Mouse (Mus musculus): ENCODE results near the gene B3gnt8. TPM values are rescaled to one million over a fixed set of nuclear protein-coding genes. Genes with fewer than 3 reads are reported as not detected.

B3gnt8 gene
- total RNA-seq, 2 experiments from 2014 or later = 2.3 to 4.2 TPM

DNA sequence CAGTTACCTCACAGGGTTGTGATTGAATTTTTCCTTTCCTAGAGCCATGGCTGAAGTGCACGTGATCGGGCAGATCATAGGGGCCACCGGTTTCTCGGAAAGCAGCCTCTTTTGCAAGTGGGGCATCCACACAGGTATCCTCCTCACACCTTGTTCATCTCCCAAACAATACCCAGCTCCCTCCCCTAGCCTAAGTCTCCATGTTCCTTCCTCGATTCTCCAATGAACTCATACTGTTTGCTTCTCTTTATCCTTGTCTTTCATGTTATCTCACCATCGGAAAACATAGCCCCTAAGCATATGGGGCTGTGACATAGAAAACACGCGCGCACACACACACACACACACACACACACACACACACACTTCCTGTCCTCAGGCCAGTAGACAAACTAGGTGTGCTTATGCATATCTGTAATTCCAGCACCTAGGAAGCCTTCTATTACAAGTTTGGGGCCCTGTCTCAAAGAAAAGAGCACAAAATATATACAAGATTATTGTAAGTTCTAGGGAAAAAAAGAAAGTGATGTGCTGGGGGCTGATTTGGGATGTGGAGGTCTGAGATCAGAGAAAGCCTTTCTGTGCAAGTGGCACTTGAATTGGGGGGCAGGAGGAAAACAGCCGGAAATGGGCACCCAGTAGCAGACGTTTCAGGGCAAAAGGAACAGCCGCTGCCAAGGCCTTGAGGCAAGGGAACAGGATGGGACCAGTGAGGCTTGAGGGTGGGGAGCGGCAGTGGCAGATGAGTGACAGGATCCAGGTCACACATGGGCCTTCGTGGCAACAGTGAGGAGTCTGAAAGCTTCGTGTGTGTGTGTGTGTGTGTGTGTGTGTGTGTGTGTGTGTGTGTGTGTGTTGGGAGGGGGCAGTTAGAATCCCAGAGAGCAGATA, 55.1 kb downstream of the B3gnt8 start:
- intact Hi-C loops (cut with DNase I) = loop anchor here (5.0 kb wide), 1 partner anchor 71 kb away; the partner anchor contains the start of gene Hnrnpul1
- no peak for DNase-seq (ENCODE audit: low spot score)

GRCm38 (mm10) chr7:25683474-25684180, 57.2 kb downstream of the B3gnt8 start:
- no peak for DNase-seq (ENCODE audit: low spot score)
- intact Hi-C loops (cut with DNase I) = loop anchor here (5.0 kb wide), 1 partner anchor 69 kb away; the partner anchor contains the start of gene Hnrnpul1

DNA sequence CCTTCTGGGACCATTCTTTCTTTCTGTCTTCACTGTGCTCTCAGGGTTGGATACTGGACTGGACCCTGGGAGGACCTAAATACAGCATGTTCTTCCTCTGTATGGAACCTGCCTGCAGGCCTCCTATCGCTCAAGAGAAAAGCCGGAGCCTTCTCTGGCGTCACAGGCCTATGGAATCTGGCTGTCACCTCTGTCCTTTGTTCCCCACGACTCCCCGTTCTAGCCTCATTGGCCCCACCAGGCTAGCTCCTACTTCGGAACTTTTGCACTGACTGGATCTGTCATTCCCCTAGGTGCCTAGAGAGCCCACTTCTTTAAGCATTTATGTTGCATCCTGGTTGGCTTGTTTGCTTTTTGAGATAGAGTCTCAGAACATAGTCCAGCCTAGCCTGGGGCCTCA, 58.2 kb downstream of the B3gnt8 start:
- intact Hi-C loops (cut with DNase I) = loop anchor here (5.0 kb wide), 2 partner anchors 68 to 123 kb away; partner anchors contain the start of gene Hnrnpul1
- DNase-seq (ENCODE audit: low spot score) = no peak

Other genes starting within 250 kb of the B3gnt8 start
- 10 to 100 TPM; 40.5 to 41.5 TPM for gene Lipe, start 227.9 kb upstream of the B3gnt8 start, total RNA-seq (2021)
- not detected for gene Cxcl17, start 213.8 kb upstream of the B3gnt8 start, total RNA-seq (2021)
- gene Ceacam1, start 149.1 kb upstream of the B3gnt8 start, total RNA-seq (2021) = 10 to 100 TPM; 12.4 to 14.7 TPM
- 1 to 10 TPM; 2.2 to 2.4 TPM for gene Ceacam2, start 86.8 kb upstream of the B3gnt8 start, total RNA-seq (2021)
- under 1 TPM in 1 of 2 experiments, not detected in 1; 0.29 TPM for gene Erich4, start 10.8 kb upstream of the B3gnt8 start, total RNA-seq (2021)
- gene Dmac2, start 7.2 kb upstream of the B3gnt8 start, total RNA-seq (2021) = 10 to 100 TPM; 60.4 to 65.0 TPM
- 100 to 1,000 TPM; 184 to 199 TPM for gene Bckdha, start 32.3 kb downstream of the B3gnt8 start, total RNA-seq (2021)
- gene Exosc5, start 32.5 kb downstream of the B3gnt8 start, total RNA-seq (2021) = 10 to 100 TPM; 16.0 to 16.3 TPM
- gene Tmem91, start 48.5 kb downstream of the B3gnt8 start, total RNA-seq (2021) = not detected
- gene B9d2, start 54.1 kb downstream of the B3gnt8 start, total RNA-seq (2021) = 10 to 100 TPM in 1 of 2 experiments, 1 to 10 TPM in 1; 8.3 to 10.9 TPM
- gene Tgfb1, start 60.3 kb downstream of the B3gnt8 start, total RNA-seq (2021) = 10 to 100 TPM; 23.8 to 24.5 TPM
- 10 to 100 TPM; 50.3 to 52.7 TPM for gene Ccdc97, start 92.4 kb downstream of the B3gnt8 start, total RNA-seq (2021)
- gene Hnrnpul1, start 128.1 kb downstream of the B3gnt8 start, total RNA-seq (2021) = 10 to 100 TPM; 77.8 TPM
- gene Axl, start 162.1 kb downstream of the B3gnt8 start, total RNA-seq (2021) = 10 to 100 TPM; 78.6 to 99.4 TPM
- gene Cyp2s1, start 190.3 kb downstream of the B3gnt8 start, total RNA-seq (2021) = 1 to 10 TPM; 5.8 to 6.3 TPM